Mouse (Mus musculus) midbrain, postnatal 0 days (tissue): ENCODE measurements around the gene Casd1. TPM values are rescaled to one million over a fixed set of nuclear protein-coding genes. Genes with fewer than 3 reads are reported as not detected.

Experiments
- ATAC-seq: fragments of 200-750 bp; cut with Nextera tagmentation; 2 replicates; pipeline ENCODE4 v1.8.0; 2017; ENCODE audit warnings: moderate number of reproducible peaks, mild to moderate bottlenecking, moderate TSS enrichment, moderate library complexity; ENCODE audit not compliant: low FRiP score
- DNase-seq: peaks from one replicate; pipeline ENCODE4 v3.0.0-alpha.2; 2015; ENCODE audit warnings: low spot score
- H3K27ac ChIP-seq: fragments of 300-500 bp; sonication (generic); 2 replicates; pipeline ENCODE4 v1.5.1; 2014; ENCODE audit warnings: low read depth, mild to moderate bottlenecking, low read length, mixed read lengths
- H3K27me3 ChIP-seq: fragments of 300-500 bp; sonication (generic); 2 replicates; pipeline ENCODE4 v1.6.1; 2014; ENCODE audit warnings: low read length, control low read depth, mixed read lengths; ENCODE audit not compliant: insufficient read depth
- H3K36me3 ChIP-seq: fragments of 300-500 bp; sonication (generic); 2 replicates; pipeline ENCODE4 v1.6.1; 2014; ENCODE audit warnings: low read length, control low read depth, mixed read lengths; ENCODE audit not compliant: insufficient read depth
- H3K4me1 ChIP-seq: fragments of 300-500 bp; sonication (generic); 2 replicates; pipeline ENCODE4 v1.6.1; 2014; ENCODE audit warnings: mild to moderate bottlenecking, control low read depth, antibody characterized with exemption, low read length, mixed read lengths; ENCODE audit not compliant: insufficient read depth
- H3K4me2 ChIP-seq: fragments of 300-500 bp; sonication (generic); 2 replicates; pipeline ENCODE4 v1.6.1; 2014; ENCODE audit warnings: low read depth, mild to moderate bottlenecking, low read length, mixed read lengths; ENCODE audit not compliant: poor library complexity, severe bottlenecking
- H3K4me3 ChIP-seq: fragments of 300-500 bp; sonication (generic); 2 replicates; pipeline ENCODE4 v1.5.1; 2014; ENCODE audit warnings: low read depth, mild to moderate bottlenecking, low read length, moderate library complexity
- H3K9ac ChIP-seq: fragments of 300-500 bp; sonication (generic); replicated peaks from 2 replicates; pipeline ENCODE4 v1.6.1; 2014; ENCODE audit warnings: mild to moderate bottlenecking, low read length, moderate library complexity, mixed read lengths; ENCODE audit not compliant: poor library complexity, severe bottlenecking
- H3K9me3 ChIP-seq: fragments of 300-500 bp; sonication (generic); 2 replicates; pipeline ENCODE4 v1.6.1; 2016; ENCODE audit warnings: low read length, control low read depth
- CTCF ChIP-seq: IDR thresholded peaks from 2 replicates; pipeline ENCODE4 v1.5.1; 2016; ENCODE audit warnings: antibody characterized with exemption, mild to moderate bottlenecking
- WGBS: fragments of 180-500 bp; shearing (Covaris S2); extraction: QIAGEN DNeasy Blood & Tissue Kit; methylation state at CpG from one replicate; pipeline ENCODE4 v1.1.7; 2014; 5-methylcytosine and 5-hydroxymethylcytosine counted together
- polyA plus RNA-seq: library from polyadenylated mRNA; unstranded; fragments of >200 nt; fragmentation: Nextera tagmentation; extraction: Ambion mirVana; gene quantifications from 2 replicates; pipeline ENCODE4 v1.2.1, GENCODE M21; 2015
- total RNA-seq: library from RNA; depleted of rRNA; stranded (reverse); fragments of >200 nt; gene quantifications from 2 replicates; pipeline ENCODE4 v1.2.3, GENCODE M21; 2014; rRNA removed

Gene Casd1
- total RNA-seq (93.6 and 123 TPM in 2 replicates), polyA plus RNA-seq (42.1 and 44.7 TPM in 2 replicates)

DNA sequence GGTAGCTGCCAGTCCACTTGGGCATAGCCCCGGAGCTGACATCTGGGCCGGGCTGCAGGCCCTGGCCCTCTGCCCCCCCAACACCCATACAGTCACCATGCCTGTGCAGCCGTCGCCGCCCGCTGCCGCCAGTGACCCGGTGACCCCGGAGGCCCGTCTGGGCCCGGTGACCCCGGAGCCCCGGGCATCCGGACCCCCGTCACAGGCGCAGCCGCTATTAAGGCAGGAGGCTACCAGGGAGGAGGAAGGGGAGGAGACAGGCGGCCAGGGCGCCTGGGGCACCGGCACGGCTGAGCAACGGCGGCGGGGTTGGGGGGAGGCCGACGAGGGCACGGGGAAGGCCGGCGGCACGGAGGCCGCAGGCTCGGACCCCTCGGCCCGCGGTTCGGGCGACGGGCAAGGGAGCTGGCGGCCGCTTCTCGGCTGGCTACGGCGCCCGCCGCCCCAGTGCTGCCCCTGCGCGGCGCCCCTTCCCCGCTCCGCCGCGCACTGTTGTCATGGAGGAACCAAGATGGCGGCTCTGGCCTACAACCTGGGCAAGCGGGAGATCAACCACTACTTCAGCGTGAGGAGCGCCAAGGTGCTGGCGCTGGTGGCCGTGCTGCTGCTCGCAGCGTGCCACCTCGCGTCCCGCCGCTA lies at the start of gene Casd1:
TSS of gene Casd1 (plus strand) at position 182 of the 639 bp plus-strand sequence.
- peak within 1 kb of the TSS; percentile 97 for H3K27ac ChIP-seq
- H3K4me3 ChIP-seq, result peak within 1 kb of the TSS; percentile 78
- ATAC-seq (peak; percentile 90), DNase-seq (peak; percentile 78)
- H3K9ac ChIP-seq, result peak within 1 kb of the TSS; percentile 98
- H3K4me1 ChIP-seq, result peaks cover 7% of the 10 kb centered on the region
- peak within 1 kb of the TSS; percentile 95 for H3K4me2 ChIP-seq
- WGBS, result under 1% methylated on average over 60 of the region's 64 CpGs
- H3K27me3 ChIP-seq, result no peaks in the 10 kb centered on the region
- no peaks in the 10 kb centered on the region for H3K9me3 ChIP-seq
- H3K36me3 ChIP-seq, result no peaks in the 10 kb centered on the region
- 0 out of 2 replicates have a peak, but pooled peaks have one; percentile 29 for TF ChIP-seq CTCF

DNA sequence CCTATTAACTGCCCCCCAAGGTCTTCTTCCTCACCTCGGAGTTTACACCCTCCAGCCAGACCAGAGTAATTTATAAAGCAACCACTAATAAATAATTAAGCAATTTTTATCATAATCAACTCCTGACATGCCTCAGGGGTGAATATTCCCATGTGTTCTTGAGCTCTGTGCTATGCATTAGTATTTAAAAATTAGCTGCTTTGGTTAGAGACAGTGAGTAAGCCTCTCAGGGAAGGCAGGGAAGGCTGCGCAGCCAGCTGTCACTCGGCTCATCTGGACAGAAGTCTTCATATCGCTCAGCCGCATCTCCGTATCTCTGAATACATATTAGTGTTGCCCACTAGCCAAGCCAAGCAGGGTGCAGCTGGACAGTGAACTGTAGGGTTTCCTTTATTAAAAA lies 45.3 kb upstream of the Casd1 start:
- no peaks in the 10 kb centered on the region for H3K27me3 ChIP-seq
- H3K9me3 ChIP-seq, result no peaks in the 10 kb centered on the region
- 46% methylated on average over 6 of the region's 6 CpGs for WGBS
- ATAC-seq (no peak), DNase-seq (no peak)
- no peak overlapping the region for H3K4me3 ChIP-seq
- H3K27ac ChIP-seq, result no peak overlapping the region
- no peaks in the 10 kb centered on the region for H3K36me3 ChIP-seq
- H3K9ac ChIP-seq, result no peak overlapping the region
- no peak for TF ChIP-seq CTCF
- no peak overlapping the region for H3K4me2 ChIP-seq
- H3K4me1 ChIP-seq, result no peaks in the 10 kb centered on the region

- no peaks in the 10 kb centered on the region for H3K4me1 ChIP-seq
- DNase-seq (no peak), ATAC-seq (no peak)
Measured at GRCm38 (mm10) chr6:4557086-4557485, 43.6 kb upstream of the Casd1 start.

DNA sequence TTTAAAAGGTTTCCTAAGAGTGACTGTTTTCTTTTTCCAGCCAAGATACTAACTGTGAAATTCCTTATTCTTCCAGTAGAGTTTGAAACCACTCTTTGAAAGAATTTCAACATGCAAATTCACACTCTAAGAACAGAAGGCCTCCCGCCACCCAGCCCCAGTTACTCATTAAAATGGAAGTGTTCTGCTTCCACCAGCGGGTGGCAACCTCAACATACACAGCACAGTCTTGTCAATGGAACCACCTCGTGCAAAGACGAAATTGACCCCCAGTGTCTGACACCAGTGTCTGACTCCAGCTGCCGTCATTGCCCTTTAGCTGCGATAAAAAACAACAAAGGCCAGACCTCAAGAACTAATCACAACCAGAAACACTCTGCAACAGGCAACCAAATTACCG lies 43.0 kb upstream of the Casd1 start:
- peak; percentile 49 for DNase-seq
- Histone ChIP-seq H3K27me3 (no peaks in the 10 kb centered on the region), H3K27ac (no peak overlapping the region), H3K9ac (no peak overlapping the region), H3K4me2 (no peak overlapping the region), H3K36me3 (no peaks in the 10 kb centered on the region), H3K4me3 (no peak overlapping the region), H3K4me1 (no peaks in the 10 kb centered on the region), H3K9me3 (no peaks in the 10 kb centered on the region)
- ATAC-seq, result no peak
- peak; percentile 63 for TF ChIP-seq CTCF
- 17% methylated on average over 7 of the region's 7 CpGs for WGBS

More at GRCm38 (mm10) chr6:4557086-4557485, 43.6 kb upstream of the Casd1 start:
- Histone ChIP-seq H3K4me3 (no peak overlapping the region), H3K36me3 (no peaks in the 10 kb centered on the region), H3K4me2 (no peak overlapping the region), H3K9me3 (no peaks in the 10 kb centered on the region), H3K9ac (no peak overlapping the region), H3K27ac (no peak overlapping the region), H3K27me3 (no peaks in the 10 kb centered on the region)
- WGBS, result 82% methylated on average over 8 of the region's 8 CpGs
- TF ChIP-seq CTCF, result no peak

DNA sequence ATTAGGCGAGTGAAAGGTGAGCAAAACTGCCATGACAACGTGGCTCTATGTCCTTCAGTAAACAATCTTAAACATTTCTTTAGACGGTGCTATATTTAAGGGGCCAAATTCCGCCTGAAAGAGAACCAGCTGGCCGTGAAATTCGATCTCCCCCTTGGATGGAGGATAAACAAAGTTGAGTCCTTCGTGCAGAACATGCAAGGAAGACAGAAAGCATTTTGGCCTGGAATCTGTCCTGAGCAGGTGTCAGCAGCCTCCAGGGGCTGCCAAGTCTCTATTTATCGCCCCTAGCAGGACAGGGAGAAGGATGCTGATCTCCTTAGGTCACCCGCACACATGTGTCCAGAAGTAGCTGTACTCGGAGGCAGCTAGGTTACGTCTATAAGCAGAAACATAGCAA lies 39.5 kb upstream of the Casd1 start:
- H3K4me3 ChIP-seq, result no peak overlapping the region

DNA sequence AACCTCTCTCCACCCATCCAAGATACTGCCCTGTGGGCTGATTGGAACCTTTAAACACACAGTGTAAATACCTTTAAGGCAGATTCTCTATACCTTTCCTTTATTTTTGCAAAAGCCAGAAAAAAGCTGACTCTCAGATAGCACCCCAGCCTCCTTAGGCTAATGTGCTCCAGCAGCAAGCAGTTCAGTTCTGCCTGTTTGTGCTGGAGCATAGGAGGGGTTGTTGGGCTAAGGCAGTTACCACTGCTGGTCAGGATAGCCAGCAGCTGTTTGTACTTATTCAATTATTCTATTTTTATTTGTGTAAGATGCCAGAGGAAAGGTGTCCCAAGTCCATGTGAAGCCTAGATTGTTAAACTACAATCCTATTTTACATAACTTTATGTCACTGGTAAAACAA lies 39.0 kb upstream of the Casd1 start:
- Histone ChIP-seq H3K4me1 (no peaks in the 10 kb centered on the region), H3K27me3 (no peaks in the 10 kb centered on the region), H3K36me3 (no peaks in the 10 kb centered on the region), H3K9ac (no peak overlapping the region), H3K4me3 (no peak overlapping the region), H3K9me3 (no peaks in the 10 kb centered on the region), H3K27ac (no peak overlapping the region), H3K4me2 (no peak overlapping the region)
- no peak for TF ChIP-seq CTCF
- DNase-seq (no peak), ATAC-seq (no peak)

More for the DNA sequence above, 39.5 kb upstream of the Casd1 start:
- Histone ChIP-seq H3K4me1 (no peaks in the 10 kb centered on the region), H3K27ac (no peak overlapping the region), H3K9ac (no peak overlapping the region), H3K4me2 (no peak overlapping the region), H3K36me3 (no peaks in the 10 kb centered on the region), H3K9me3 (no peaks in the 10 kb centered on the region), H3K27me3 (no peaks in the 10 kb centered on the region)
- TF ChIP-seq CTCF, result no peak
- no peak for DNase-seq
- no peak for ATAC-seq
- WGBS, result 39% methylated on average over 11 of the region's 11 CpGs
